Mouse (Mus musculus) gastrocnemius, postnatal 36 days (tissue): ENCODE measurements around the gene Myo1a. TPM values are rescaled to one million over a fixed set of nuclear protein-coding genes. Genes with fewer than 3 reads are reported as not detected.
"Not testable (repeated sequence)": the region's sequence is repeated elsewhere in the genome, so short reads cannot be mapped to it uniquely, and the experiment has no call there.

Experiments used
- DNase-seq, 2 experiments: peaks; one replicate each; pipeline ENCODE4 v3.0.0; 2022
- intact Hi-C: fragments of 180-260 bp; cut with DNase I; formaldehyde crosslinking; loops from one replicate; pipeline ENCODE4 v1.15.1; 2025
- long read RNA-seq, 2 experiments: library from polyadenylated mRNA; stranded (forward); transcript quantifications; one replicate each; pipeline ENCODE4 v2.0.0; 2021
- total RNA-seq, 2 experiments: library from RNA; stranded (reverse); gene quantifications; 2 replicates each; pipeline ENCODE4 v1.2.3; 2021

The Myo1a gene
- under 1 TPM; 0.15 to 0.18 TPM for total RNA-seq
- long read RNA-seq, experiment 1: 0 reads
- long read RNA-seq, experiment 2: 0 reads

DNA sequence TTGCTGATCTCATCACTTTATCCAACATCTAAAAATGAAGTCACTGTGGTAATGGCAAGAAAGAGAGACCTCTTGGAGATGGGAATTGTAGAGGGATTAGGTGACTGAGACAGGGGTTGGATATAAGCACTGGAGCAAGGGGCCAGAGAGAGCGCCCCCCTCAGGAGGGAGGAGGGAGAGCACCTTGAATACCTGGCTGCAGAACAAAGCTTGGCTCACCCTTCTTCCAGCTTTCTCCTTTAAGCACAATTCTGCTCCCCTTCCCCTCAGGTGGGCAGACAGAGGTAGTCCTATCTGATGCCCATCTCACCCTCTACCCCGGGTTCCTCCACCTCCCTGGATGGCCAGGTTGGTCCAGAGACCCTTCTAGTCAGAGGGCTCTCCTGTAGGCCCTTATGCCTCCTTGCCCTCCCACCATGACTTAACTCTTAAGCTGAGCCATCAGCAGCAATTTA is at the start of gene Myo1a:
Gene Myo1a (plus strand): TSS at position 405 of the 455 bp plus-strand sequence.
- intact Hi-C loops: no loop called here
- DNase-seq: no peak

DNA sequence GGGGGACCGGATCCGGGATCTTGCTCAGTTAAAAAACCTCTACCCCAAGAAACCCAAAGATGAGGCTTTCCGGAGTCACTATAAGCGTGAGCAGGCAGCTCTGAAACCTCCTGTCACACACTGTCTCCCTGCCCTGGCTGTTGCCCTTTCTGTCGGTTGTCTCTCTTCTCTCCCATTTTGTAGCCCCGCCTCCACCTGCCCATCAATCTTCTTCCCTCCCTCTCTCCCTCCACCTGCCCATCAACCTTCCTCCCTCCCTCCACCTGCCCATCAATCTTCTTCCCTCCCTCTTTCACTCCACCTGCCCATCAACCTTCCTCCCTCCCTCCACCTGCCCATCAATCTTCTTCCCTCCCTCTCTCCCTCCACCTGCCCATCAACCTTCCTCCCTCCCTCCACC is 47.4 kb upstream of the Myo1a start:
- intact Hi-C loops, DNase-seq: not testable (repeated sequence)

DNA sequence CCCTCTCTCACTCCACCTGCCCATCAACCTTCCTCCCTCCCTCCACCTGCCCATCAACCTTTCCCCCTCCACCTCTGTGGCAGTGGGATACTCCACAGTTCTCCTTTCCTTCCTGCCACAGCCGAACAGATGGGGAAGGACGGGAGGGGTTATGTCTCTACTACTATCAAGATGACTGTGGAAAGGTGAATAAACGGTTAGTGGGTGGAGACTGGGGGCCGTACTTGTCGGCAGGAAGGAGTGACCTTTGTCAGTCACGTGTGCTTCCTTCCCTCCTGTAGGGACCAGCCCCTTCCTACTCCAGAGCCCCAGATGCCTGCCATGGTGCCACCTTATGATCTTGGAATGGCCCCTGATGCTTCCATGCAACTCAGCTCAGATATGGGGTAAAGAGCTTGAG is 46.9 kb upstream of the Myo1a start:
- intact Hi-C loops: no loop called here
- DNase-seq: no peak

DNA sequence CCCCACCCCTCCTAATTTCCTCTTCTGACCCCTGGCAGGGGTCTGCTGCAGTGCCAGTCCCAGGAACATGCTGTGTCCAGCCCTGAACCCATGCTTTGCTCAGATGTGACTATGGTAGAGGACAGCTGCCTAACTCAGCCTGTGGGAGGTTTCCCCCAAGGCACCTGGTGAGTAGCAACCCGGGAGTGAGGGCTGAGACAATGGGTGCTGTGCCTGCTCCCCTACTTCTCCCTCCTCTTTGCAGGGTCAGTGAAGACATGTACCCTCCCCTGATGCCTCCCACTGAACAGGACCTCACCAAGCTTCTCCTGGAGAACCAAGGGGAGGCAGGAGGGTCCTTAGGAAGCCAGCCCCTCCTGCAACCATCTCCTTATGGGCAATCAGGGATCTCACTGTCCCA is 45.4 kb upstream of the Myo1a start:
- intact Hi-C loops: no loop called here
- DNase-seq: no peak

DNA sequence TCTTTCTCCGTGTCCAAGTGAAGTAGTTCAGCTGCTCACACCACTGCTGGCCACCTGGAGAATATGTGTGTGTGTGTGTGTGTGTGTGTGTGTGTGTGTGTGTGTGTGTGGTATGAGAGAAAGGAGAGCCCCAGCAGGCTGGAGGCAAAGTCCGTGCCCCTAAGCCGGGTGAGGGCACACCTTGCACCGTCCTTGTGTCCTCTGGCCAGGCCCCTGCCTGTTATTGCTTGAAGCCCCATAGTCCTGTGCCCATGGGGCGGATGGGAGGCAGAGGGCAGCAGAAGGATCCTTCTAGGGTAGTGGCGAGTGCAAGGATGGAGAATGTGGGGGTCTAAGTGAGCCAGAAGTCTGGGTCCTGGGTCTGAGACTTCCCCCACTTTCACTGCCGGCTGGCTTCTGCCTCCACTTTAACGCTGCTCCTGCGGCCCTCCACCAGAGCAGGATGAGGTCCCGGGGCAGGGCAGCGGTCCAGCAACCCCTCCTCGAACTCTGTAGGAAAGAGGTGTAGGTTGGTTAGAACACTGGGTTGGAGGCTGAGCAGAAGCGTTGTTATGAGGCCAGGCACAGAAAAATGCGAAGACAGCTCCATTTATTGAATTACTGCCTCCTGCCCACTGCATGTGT is 43.6 kb upstream of the Myo1a start:
- intact Hi-C loops: no loop called here
- DNase-seq: no peak

DNA sequence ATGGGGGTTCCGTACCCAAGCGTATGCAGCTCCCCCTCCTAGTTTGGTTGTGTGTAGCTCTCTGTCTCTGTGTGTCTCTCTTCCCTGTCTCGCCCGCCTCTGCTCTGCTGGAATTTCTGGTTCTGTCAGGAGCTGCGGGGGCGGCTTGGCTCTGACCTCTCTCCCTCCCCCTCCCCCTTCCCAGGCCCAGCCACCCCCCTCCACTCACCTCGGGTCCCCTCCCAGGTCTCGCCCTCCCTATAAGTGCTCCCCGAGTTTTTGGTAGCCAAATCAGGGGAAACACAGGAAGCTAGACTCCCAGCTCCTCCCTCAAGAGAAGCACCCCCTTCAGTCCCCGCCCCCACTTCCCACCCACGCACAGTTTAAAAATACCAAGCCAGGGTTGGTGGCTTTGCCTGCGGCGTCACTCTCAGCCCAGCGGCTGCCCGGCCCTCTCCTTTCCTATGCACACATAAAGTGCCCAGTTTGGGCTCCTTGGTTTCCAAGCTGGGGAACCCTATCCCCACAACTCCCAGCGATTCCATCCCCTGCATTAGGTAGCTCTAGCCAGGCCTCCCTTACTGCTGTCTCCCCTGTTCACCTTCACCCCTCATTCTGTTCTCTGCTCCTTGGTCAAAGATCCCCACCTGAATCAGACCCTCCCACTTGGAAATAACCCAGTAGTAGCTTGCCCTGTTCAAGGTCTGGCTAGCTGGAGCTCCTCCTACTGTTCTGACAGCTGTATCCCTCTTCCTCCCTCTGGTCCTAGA is 42.9 kb upstream of the Myo1a start:
- DNase-seq: peak in 1 of 2 experiments; percentile 49
- intact Hi-C loops: loop anchor here (2.0 kb wide), 1 partner anchor 19 kb away; the partner anchor contains the start of gene Stat6

DNA sequence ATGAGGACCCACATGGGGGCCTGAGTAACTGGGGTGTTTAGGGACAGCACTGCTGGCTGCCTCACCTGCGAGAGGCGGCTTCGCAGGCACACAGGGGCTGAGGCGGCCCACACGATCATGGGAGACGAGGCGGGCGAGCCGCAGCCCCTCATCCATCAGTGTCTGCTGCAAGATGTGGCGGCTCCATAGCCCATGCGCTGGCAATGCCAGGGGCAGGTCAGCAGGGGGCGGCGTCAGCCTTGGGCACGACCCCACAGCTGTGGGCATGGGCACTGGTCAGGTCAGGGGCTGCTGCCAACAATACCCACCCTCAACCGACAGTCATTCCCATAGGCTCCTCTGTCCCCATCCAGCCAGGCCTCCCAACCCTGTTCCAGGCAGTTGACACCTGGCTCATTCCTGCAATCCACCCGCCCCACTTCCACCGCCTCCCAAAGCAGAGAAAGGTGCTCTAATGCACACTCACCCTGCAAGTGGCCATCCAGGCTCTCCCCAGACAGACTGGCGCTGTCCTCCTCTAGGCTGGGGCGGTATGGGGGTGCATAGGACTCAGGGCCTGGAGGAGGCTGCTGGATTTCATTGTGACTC is 42.2 kb upstream of the Myo1a start:
- no peak for DNase-seq
- intact Hi-C loops: loop anchor here (2.0 kb wide), 1 partner anchor 20 kb away; the partner anchor contains the start of gene Stat6

DNA sequence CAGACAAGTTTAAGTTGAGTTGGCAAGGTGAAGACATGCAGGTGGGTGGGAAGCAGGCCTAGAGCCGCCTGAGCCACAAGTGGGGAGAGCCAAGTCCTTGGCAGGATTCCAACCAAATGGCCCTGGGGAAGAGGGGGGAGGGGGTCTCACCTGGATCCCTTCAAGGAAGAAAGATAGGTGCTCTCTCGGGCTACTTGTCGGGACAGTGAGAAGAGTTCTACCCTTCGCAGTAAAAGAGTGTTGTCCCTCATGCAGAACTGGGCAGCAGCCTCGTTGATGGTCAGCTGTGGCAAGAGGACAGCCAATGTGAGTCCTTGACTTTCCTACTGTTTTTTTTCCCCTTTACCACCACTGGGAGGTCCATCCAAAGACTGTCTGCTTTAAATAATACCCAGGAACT is 41.4 kb upstream of the Myo1a start:
- DNase-seq: no peak
- intact Hi-C loops: loop anchor here (2.0 kb wide), 1 partner anchor 21 kb away; the partner anchor contains the start of gene Stat6

DNA sequence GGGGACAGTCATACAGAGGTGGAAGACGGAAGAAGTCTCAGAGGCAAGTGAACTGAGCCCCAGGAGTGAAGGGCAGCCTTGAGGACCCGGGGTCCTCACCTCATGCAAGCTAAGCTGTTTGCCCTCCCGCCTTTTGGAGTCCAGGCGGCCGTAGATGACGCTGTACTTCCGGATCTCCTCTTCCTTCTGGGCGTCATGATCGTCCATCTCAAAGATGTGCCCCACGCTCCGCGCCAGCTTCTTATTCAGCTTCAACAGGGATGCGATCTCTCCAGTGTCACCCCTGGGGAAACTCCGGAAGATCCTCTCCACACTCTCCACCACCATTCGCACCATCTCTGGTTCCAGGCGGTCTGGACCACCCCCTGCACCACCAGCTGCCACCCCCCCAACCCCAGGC is 40.8 kb upstream of the Myo1a start:
- intact Hi-C loops: no loop called here
- no peak for DNase-seq

DNA sequence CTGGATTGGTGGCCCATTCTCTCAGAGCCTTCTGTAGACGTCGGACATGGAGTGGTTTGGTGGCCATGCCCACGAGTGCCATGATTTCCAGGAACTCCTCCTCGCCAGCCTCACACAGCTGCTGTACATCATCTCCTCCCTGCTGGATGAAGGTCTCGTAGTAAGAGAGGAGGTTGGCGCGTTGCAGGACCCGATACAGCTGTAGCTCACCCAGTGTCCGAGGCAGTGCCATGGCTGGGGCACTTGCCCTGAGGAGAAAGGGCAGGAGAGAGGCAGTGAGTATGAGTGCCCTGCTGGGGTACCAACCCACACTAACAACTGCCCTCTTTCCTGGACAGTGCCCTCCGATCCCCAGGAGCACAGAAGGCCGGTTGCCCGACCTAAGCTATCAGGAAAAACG is 40.1 kb upstream of the Myo1a start:
- DNase-seq: no peak
- intact Hi-C loops: no loop called here

DNA sequence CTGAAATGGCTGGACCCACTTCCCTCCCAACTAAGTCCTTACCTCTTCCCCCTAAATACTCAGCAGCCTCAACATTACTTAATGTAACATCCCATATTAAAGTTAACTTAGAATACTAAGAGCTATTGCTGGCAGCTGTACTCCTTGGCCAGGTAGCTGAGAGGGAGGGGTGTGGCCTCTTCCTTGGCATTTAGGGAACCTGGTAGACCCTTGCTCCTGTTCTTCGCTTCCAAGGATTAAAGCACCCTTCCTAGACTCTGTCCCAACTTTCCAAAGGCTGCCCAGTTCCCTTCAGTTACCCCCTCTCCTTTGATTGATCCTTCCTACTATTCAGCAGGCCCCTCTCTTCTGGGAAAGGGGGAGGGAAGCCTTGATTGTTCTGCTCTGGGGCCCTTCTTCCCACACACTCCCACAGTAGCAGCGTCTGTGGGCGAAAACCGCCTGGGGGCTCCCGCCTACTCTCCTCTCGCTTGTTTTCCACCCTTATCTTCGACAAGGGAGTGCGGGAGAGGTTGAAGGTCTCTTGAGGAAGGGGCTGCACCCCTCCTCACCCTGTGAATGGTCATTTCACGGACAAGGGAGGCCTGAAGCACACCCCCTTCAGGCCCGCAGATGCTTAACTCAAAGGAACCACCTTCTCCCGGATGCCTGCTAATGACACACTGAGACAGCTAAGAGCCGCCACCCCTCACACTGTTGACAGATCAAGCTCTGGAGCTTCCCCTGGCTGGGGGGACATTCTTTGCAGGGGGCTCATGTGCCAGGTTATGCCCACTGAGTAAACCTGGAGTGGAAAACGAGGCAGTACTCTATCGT is 39.4 kb upstream of the Myo1a start:
- no peak for DNase-seq
- intact Hi-C loops: no loop called here

DNA sequence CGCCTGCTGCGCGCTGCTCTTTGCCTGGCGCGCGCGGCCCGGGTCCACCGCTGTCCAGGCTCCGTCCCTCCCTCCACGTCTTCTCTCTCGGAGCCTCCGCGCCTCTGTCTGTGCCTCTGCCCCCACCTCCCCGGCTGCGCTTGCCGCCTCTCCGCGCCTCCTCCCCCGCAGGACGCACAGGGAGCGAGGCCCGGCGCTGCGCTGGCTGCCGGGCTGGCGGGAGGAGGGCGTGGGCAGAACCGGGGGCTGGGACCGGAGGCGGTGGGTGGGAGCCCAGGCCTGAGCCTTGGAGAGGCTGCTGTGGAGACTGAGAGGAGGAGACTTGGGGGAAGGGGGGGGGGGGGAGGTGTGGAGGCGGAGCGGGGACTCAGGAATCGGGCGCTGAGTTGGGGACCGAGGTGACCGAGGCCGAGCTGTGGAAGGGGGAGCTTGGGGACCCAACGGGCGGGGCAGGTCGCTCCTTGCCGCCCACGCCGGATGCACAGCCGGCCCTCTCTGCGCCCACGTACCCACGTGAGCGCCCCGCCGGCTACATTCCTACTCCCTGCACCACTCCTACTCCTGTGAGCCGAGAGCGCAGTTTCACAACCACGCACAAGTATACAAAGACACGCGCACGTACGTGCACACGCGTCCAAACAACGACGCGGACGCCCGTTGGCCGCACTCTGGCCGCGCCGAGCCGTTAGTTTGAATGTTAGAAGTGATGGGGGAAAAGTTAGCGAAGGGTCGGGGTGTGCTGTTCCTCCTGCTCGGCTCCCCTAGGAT is 38.3 kb upstream of the Myo1a start, which contains the start of gene Nemp1:
Gene Nemp1 (plus strand): TSS at position 401 of the 768 bp plus-strand sequence.
- intact Hi-C loops: no loop called here
- DNase-seq: peak; percentile 75 to 86

DNA sequence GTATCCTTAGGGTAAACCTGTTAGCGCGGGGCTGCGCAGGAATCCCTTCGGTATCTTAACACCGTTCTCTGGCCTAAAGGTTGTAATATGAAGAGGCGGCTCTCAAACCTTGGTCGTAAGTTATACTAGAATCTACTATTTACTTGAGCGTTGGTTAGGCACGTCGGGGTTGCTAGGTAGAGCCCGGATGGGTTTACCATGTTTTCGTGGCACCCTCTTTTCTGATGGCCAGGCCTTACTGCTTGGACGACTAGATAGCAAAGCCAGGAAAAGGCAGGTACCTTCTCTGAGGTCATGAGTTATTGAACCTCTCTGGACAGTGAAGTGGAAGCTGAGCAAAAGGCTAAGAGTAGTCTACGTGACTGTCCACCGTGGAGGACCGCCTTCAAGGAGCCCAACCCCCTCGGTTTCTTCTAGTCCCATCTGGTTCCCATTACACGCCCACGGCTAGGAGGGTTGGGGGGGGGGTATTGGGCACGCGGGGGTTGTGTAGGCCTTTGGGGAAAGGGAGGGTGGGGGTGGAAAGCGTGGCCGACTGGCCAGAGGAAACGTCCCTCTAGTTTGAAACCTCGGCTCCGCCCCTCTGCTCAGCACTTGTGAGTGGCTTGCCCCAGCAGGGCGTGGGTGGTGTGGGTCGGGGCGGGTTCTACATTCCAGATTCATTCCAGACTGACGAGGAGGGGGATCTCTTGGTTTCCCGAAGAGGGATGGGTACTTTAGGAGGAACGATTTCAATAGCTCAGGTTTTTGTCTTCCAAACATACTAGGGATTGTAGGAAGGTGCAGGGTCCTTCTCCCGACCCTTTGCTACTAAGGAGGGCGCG is 37.5 kb upstream of the Myo1a start:
- DNase-seq: peak; percentile 74 to 90
- intact Hi-C loops: no loop called here

DNA sequence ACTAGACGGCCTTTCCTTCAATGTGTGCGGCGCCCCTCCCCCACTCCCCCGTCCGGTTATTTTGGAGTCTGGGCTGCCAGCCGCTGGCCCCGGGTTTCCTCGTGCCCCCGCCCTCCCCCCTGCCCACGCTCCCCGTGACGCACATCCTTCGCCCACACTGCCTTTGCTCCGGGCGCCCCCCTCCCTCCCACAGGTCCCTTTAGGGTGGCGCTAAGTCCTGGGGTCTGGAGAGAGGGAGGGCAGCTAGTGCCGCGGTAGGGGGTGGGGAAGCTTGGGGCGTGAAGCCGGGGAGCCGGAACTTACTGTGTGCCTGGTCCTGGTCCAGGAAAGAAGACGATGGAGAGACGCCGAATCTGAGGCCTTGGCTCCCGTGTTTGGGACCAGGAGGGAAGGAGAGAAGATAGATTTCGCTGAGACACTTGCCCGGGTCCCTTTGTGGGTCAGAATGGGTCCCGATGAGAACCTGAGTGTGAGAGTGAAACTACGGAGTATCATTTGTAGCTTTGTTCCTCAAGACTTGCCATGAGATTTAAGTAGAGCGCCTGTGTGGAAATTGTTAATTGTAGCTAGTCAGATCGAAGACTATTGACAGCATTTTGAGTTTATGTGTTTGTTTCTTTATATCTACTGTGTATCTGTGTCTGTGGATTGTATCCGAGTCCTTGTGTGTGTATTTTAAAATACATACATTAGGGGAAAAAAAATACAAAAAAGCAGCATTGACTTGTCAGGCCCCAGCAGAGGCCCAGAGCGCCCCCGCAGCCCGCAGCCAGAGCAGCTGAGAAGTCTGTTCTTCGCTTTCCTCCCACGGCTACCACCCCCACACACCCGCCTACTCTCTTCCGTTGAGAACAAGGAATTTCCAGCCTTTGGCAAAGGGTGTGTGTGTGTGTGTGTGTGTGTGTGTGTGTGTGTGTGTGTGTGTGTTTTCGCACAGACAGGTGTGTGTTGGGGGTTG is 36.6 kb upstream of the Myo1a start, which contains the start of gene Nab2:
Gene Nab2 (minus strand): TSS at position 476 of the 958 bp plus-strand sequence.
- peak; percentile 75 to 82 for DNase-seq
- intact Hi-C loops: no loop called here

DNA sequence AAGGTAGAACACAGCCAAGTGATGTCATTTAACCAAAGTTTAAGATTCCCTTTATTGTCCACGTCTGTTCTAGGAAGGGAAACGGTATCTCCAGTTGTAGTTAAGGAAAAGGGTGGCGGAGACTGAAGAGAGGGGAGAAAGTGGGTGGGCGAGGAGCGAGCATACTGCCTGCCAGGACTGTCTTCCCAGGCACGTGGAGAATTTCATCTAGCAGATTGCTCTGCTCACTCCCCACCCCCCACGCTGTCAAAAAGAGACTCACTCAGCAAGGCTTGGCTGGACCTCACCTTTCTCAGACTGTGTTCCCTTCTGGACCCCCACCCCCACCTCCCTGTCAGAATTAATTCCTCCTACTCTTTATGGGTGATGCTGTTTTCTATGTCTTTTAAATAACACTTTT is 35.8 kb upstream of the Myo1a start:
- intact Hi-C loops: no loop called here

DNA sequence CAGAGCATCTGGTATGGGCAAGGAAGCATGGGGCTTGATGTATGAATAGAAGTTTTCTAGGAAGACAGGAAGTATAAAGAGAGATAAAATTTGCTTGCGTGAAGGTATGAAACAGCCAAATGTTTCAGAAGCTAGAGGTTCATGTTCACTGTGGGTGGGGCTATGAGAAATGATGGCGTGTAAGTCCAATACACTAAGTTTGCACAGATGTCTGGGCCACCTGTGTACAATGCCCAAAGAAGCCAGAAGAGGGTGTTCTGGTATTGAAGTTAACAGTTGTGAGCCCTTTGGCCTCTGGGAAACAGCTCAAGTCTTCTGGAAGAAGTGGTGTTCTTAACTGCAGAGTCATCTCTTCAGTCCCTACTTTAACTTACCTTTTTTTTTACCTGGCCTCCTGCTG is 34.8 kb upstream of the Myo1a start:
- DNase-seq: no peak
- intact Hi-C loops: loop anchor here (10.0 kb wide), 1 partner anchor 345 kb away; the partner anchor contains the start of gene Prim1

More for the DNA sequence above, 35.8 kb upstream of the Myo1a start:
- no peak for DNase-seq

DNA sequence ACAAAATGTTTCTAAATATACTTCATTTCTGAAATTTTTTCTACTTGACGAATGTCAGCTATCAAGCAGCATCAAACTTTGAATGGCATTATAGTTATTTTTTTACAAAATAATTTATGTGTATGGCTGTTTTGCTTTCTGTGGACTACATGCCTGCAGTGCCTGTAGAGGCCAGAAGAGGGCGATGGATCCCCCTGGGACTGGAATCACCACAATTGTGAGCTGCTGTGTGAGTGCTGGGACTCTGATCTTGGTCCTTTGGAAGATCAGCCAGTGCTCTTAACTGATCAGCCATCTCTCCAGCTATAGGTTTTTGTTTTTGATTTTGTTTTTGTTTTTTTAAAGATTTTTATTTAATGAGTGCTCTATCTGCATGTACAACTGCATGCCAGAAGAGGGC is 33.7 kb upstream of the Myo1a start:
- intact Hi-C loops: loop anchor here (10.0 kb wide), 1 partner anchor 344 kb away; the partner anchor contains the start of gene Prim1
- DNase-seq: no peak
